Mouse (Mus musculus) limb, embryonic 13.5 days (tissue): ENCODE data around the gene Klhl5. TPM values are rescaled to one million over a fixed set of nuclear protein-coding genes. Genes with fewer than 3 reads are reported as not detected.
"Not testable (repeated sequence)": the region's sequence is repeated elsewhere in the genome, so short reads cannot be mapped to it uniquely, and the experiment has no call there.

Source experiments
- ATAC-seq: fragments of 200-750 bp; cut with Nextera tagmentation; 2 replicates; pipeline ENCODE4 v1.8.0; 2017; ENCODE audit warnings: low read depth, moderate number of reproducible peaks, moderate TSS enrichment; ENCODE audit not compliant: low FRiP score
- H3K27ac ChIP-seq: fragments of 300-500 bp; sonication (generic); 2 replicates; pipeline ENCODE4 v1.5.1; 2015; ENCODE audit warnings: inconsistent platforms, mild to moderate bottlenecking, moderate library complexity
- H3K27me3 ChIP-seq: fragments of 300-500 bp; sonication (generic); 2 replicates; pipeline ENCODE4 v1.6.1; 2015; ENCODE audit warnings: mild to moderate bottlenecking, inconsistent platforms
- H3K36me3 ChIP-seq: fragments of 300-500 bp; sonication (generic); 2 replicates; pipeline ENCODE4 v1.6.1; 2015; ENCODE audit warnings: inconsistent platforms, mild to moderate bottlenecking, moderate library complexity
- H3K4me1 ChIP-seq: fragments of 300-500 bp; sonication (generic); 2 replicates; pipeline ENCODE4 v1.6.1; 2015; ENCODE audit warnings: inconsistent platforms
- H3K4me2 ChIP-seq: fragments of 300-500 bp; sonication (generic); replicated peaks from 2 replicates; pipeline ENCODE4 v1.6.1; 2015; ENCODE audit warnings: inconsistent platforms, mild to moderate bottlenecking, moderate library complexity
- H3K4me3 ChIP-seq: fragments of 300-500 bp; sonication (generic); 2 replicates; pipeline ENCODE4 v1.5.1; 2015; ENCODE audit warnings: moderate library complexity, mild to moderate bottlenecking, inconsistent platforms
- H3K9ac ChIP-seq: fragments of 300-500 bp; sonication (generic); 2 replicates; pipeline ENCODE4 v1.6.1; 2015; ENCODE audit warnings: mild to moderate bottlenecking, inconsistent platforms
- H3K9me3 ChIP-seq: fragments of 300-500 bp; sonication (generic); 2 replicates; pipeline ENCODE4 v1.6.1; 2016; ENCODE audit warnings: inconsistent platforms
- WGBS: fragments of 180-500 bp; shearing (Covaris S2); methylation state at CpG from one replicate; pipeline ENCODE4 v1.1.7; 2015; 5-methylcytosine and 5-hydroxymethylcytosine counted together
- polyA plus RNA-seq: library from polyadenylated mRNA; unstranded; fragments of >200 nt; fragmentation: Nextera tagmentation; extraction: Ambion mirVana; gene quantifications from 2 replicates; pipeline ENCODE4 v1.2.1, GENCODE M21; 2015

Gene Klhl5
- polyA plus RNA-seq, 1 experiment from 2014 or later = 20.8 TPM

DNA sequence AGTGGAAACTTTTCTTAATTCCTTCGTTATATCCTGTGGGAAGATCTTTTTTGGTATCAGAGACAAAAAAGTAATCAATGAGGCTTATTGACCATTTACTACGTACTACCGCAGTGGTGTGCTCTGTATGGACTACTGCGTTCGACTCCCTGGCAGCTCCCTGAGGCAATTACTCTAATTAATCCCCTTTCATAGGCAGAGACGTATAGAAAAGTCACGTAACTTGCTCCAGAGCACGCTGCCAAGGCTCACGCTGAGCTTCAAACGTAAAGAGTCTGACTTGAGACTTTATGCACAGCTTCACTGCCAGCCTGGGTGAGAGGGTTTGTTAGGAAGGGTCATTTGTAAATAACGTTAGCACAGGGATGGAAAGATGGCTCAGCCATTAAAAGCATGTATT is 7.3 kb upstream of the Klhl5 start:
- WGBS = 35% methylated on average over 11 of the region's 11 CpGs

DNA sequence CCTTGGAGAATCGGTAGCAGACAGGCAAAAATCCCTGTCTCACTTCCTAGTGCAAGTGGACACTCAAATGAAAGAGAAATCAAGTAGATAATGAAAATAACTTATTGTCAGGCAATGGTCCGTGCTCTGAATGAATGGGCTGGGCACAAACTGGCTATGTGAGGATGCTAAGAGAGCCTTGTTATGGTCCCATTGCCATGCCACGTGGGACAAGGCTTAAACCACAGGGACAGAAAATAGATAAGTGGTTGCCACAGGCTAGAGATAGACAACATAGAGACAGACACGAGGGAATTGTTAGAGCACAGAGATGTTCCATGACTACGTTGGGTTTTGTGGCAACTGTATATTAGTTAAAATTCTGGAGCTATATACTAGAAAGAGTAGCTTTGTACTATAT is 6.1 kb upstream of the Klhl5 start:
- no peak overlapping the region for H3K9ac ChIP-seq
- no peaks in the 10 kb centered on the region for H3K36me3 ChIP-seq
- ATAC-seq = no peak
- no peak overlapping the region for H3K4me2 ChIP-seq
- WGBS = 89% methylated on average over 5 of the region's 5 CpGs
- H3K9me3 ChIP-seq = no peaks in the 10 kb centered on the region
- no peak overlapping the region for H3K4me3 ChIP-seq
- H3K27ac ChIP-seq = no peak overlapping the region
- H3K27me3 ChIP-seq = no peaks in the 10 kb centered on the region
- H3K4me1 ChIP-seq = peaks cover 10% of the 10 kb centered on the region; the same call in 1 of the 2 replicates

More for the DNA sequence above, 7.3 kb upstream of the Klhl5 start:
- no peak overlapping the region for H3K27ac ChIP-seq
- no peaks in the 10 kb centered on the region for H3K27me3 ChIP-seq
- peaks cover 10% of the 10 kb centered on the region; the same call in 1 of the 2 replicates for H3K4me1 ChIP-seq
- H3K9me3 ChIP-seq = no peaks in the 10 kb centered on the region
- H3K4me2 ChIP-seq = no peak overlapping the region
- ATAC-seq = no peak
- no peaks in the 10 kb centered on the region for H3K36me3 ChIP-seq
- H3K9ac ChIP-seq = no peak overlapping the region
- H3K4me3 ChIP-seq = no peak overlapping the region

DNA sequence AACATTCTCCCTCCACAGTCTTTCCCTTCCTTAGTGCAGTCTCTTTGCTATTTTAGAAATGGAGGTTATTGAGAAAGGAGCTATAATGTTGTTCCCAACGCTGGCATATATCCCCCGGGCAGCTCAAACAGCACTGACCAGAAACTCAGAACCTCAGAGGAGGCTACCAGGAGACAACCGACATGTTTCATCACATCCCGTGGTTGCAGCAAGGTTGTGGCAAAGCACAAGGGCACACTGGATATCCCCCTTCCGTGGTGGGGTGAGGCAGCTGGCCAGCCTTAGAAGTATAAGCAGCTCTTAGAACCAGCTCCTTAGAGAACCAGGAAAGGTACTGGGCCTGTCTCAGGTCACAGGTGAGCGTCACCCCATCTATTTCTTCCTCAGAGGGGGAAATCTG is 5.7 kb upstream of the Klhl5 start:
- H3K27me3 ChIP-seq = no peaks in the 10 kb centered on the region
- WGBS = 86% methylated on average over 6 of the region's 6 CpGs
- no peak overlapping the region for H3K4me2 ChIP-seq
- no peak for ATAC-seq
- no peak overlapping the region for H3K4me3 ChIP-seq
- H3K9me3 ChIP-seq = no peaks in the 10 kb centered on the region
- no peak overlapping the region for H3K9ac ChIP-seq
- H3K27ac ChIP-seq = no peak overlapping the region
- H3K36me3 ChIP-seq = no peaks in the 10 kb centered on the region
- peaks cover 11% of the 10 kb centered on the region; the same call in 1 of the 2 replicates for H3K4me1 ChIP-seq

- Histone ChIP-seq H3K4me1 (peaks cover 15% of the 10 kb centered on the region), H3K9me3 (no peaks in the 10 kb centered on the region), H3K4me3 (no peak overlapping the region), H3K4me2 (no peak overlapping the region), H3K9ac (no peak overlapping the region), H3K27ac (no peak overlapping the region), H3K36me3 (no peaks in the 10 kb centered on the region), H3K27me3 (no peaks in the 10 kb centered on the region)
- 74% methylated on average over 3 of the region's 3 CpGs for WGBS
- no peak for ATAC-seq
Measured at GRCm38 (mm10) chr5:65102026-65102640, 5.2 kb upstream of the Klhl5 start.

DNA sequence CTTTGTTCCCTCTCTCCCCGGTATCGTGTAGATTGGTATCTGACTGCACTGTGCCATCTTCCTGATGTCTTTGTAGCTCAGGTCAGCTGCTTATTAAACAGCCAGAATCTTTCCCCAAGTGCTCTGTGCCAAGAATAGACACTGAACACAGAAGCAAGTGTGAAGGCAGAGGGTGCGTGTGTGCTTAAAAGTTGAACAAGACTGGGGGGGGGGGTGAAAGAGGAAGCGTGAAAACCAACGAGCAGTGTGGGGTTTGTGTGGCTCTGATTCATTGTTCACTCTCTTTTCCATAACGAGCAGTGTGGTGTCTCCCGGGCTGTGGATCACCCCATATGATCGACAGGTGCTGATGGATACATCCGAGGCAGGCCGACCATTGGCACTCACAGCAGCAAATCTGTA is 4.7 kb upstream of the Klhl5 start:
- Histone ChIP-seq H3K9me3 (no peaks in the 10 kb centered on the region), H3K4me3 (no peak overlapping the region), H3K27ac (no peak overlapping the region), H3K27me3 (no peaks in the 10 kb centered on the region), H3K9ac (no peak overlapping the region), H3K36me3 (no peaks in the 10 kb centered on the region), H3K4me1 (peaks cover 15% of the 10 kb centered on the region), H3K4me2 (no peak overlapping the region)
- no peak for ATAC-seq
- WGBS = 63% methylated on average over 10 of the region's 10 CpGs

GRCm38 (mm10) chr5:65107773-65108432 is 564 bp downstream of the Klhl5 start:
- Histone ChIP-seq H3K27ac (peak overlapping the region; percentile 53; the same call in 1 of the 2 replicates), H3K4me1 (peaks cover 27% of the 10 kb centered on the region), H3K9me3 (no peaks in the 10 kb centered on the region), H3K36me3 (no peaks in the 10 kb centered on the region), H3K4me2 (peak overlapping the region; percentile 77), H3K4me3 (peak overlapping the region; percentile 75), H3K27me3 (no peaks in the 10 kb centered on the region), H3K9ac (peak overlapping the region; percentile 87)
- 3% methylated on average over 35 of the region's 42 CpGs for WGBS
- peak; percentile 17 for ATAC-seq

DNA sequence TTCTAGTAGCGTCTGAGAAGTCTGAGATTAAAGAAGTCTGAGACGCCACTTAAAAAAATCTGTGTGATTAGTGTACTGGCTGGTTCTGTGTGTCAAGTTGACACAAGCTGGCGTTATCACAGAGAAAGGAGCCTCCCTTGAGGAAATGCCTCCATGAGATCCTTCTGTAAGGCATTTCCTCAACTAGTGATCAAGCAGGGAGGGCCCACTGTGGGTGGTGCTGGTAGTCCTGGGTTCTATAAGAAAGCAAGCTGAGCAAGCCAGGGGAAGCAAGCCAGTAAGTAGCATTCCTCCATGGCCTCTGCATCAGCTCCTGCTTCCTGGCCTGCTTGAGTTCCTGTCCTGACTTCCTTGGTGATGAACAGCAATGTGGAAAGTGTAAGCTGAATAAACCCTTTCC is 4.9 kb downstream of the Klhl5 start:
- H3K36me3 ChIP-seq = peaks cover 15% of the 10 kb centered on the region
- WGBS = 69% methylated on average over 3 of the region's 3 CpGs
- not testable (repeated sequence) for H3K9me3 ChIP-seq, H3K27ac ChIP-seq, H3K4me2 ChIP-seq, ATAC-seq, H3K27me3 ChIP-seq, H3K9ac ChIP-seq, H3K4me3 ChIP-seq
- H3K4me1 ChIP-seq = peaks cover 22% of the 10 kb centered on the region

GRCm38 (mm10) chr5:65113323-65113722 is 6.0 kb downstream of the Klhl5 start:
- peaks cover 19% of the 10 kb centered on the region for H3K4me1 ChIP-seq
- H3K36me3 ChIP-seq = peaks cover 15% of the 10 kb centered on the region
- ATAC-seq = no peak
- no peak overlapping the region for H3K9ac ChIP-seq
- H3K4me2 ChIP-seq = no peak overlapping the region
- no peaks in the 10 kb centered on the region for H3K9me3 ChIP-seq
- H3K27ac ChIP-seq = no peak overlapping the region
- no peaks in the 10 kb centered on the region for H3K27me3 ChIP-seq
- no peak overlapping the region for H3K4me3 ChIP-seq
- 91% methylated on average over 6 of the region's 6 CpGs for whole genome bisulfite sequencing

- Histone ChIP-seq H3K9ac (no peak overlapping the region), H3K36me3 (peaks cover 15% of the 10 kb centered on the region), H3K4me2 (no peak overlapping the region), H3K4me3 (no peak overlapping the region), H3K4me1 (0 out of 2 replicates have a peak, but pooled peaks cover 2% of the 10 kb centered on the region), H3K9me3 (no peaks in the 10 kb centered on the region), H3K27me3 (no peaks in the 10 kb centered on the region), H3K27ac (no peak overlapping the region)
- 95% methylated on average over 2 of the region's 2 CpGs for whole genome bisulfite sequencing
- no peak for ATAC-seq
Measured at GRCm38 (mm10) chr5:65116789-65117188, 9.4 kb downstream of the Klhl5 start.

DNA sequence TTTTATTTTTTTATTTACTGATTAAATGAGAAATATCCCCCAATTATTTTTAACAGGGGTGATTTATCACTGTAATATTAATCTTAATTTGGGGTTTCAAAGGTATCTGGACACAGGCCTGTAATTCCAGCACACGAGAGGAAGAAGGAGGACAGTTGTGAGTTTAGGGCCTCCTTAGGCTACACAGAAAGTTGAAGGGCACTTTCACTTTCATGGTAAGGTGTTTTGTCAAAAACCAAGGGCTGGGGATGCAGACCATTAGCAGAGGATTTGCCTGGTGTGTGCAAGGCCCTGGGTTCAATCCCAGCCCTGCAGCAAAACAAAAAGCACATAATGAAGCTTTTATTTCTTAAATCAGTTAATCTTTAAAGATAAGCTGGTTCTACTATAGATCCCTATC is 12.2 kb downstream of the Klhl5 start:
- Histone ChIP-seq H3K4me1 (0 out of 2 replicates have a peak, but pooled peaks cover 2% of the 10 kb centered on the region), H3K27ac (no peak overlapping the region)
- WGBS = 55% methylated on average over 1 of the region's 1 CpGs

DNA sequence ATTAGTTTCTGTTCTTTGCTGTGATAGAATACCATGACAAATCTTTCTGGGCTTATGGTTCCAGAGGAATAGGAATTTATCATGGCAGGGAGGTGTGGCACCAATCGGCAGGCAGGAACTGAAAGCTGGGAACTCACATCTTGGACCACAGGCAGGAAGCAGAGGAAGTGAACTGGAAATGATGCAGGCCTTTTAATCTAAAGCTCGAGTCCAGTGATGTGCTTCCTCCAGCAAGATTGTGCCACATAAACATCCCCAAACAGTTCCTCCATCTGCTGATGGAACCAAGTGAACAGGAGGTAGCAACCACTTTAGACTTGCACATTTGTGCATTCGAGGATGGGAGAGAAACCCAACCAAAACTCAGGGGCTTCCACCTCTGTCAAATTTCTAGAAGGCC is 12.6 kb downstream of the Klhl5 start:
- no peak overlapping the region for H3K4me2 ChIP-seq
- H3K27ac ChIP-seq = no peak overlapping the region
- no peaks in the 10 kb centered on the region for H3K27me3 ChIP-seq
- no peak overlapping the region for H3K4me3 ChIP-seq
- no peaks in the 10 kb centered on the region for H3K9me3 ChIP-seq
- 60% methylated on average over 3 of the region's 3 CpGs for WGBS
- ATAC-seq = no peak
- no peak overlapping the region for H3K9ac ChIP-seq
- peaks cover 15% of the 10 kb centered on the region for H3K36me3 ChIP-seq
- 0 out of 2 replicates have a peak, but pooled peaks cover 2% of the 10 kb centered on the region for H3K4me1 ChIP-seq

More for the DNA sequence above, 12.2 kb downstream of the Klhl5 start:
- H3K4me2 ChIP-seq = no peak overlapping the region
- H3K27me3 ChIP-seq = no peaks in the 10 kb centered on the region
- no peak overlapping the region for H3K9ac ChIP-seq
- H3K4me3 ChIP-seq = no peak overlapping the region
- ATAC-seq = no peak
- no peaks in the 10 kb centered on the region for H3K9me3 ChIP-seq
- peaks cover 15% of the 10 kb centered on the region for H3K36me3 ChIP-seq

DNA sequence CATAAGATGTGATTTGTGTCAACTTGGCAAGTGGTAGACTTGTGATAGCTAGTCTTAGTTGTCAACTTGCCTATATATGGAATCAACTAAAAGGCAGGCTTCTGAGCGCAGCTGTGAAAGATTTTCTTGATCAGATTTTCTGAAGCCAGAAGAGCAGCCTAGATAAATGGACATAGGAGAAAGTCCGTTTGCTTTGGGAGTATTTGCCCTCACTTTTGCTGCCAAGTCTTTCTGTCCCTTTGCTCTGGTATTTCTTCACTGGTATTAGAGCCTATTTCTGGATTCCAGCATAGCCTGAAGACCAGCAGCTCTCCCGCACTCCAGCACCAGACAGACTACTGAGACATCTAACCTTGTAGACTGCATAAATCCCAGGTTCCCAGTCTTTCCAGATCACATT is 15.3 kb downstream of the Klhl5 start:
- H3K9me3 ChIP-seq = no peaks in the 10 kb centered on the region
- H3K4me2 ChIP-seq = no peak overlapping the region
- ATAC-seq = no peak
- H3K4me3 ChIP-seq = no peak overlapping the region
- H3K27me3 ChIP-seq = no peaks in the 10 kb centered on the region
- WGBS = 92% methylated on average over 3 of the region's 3 CpGs
- H3K36me3 ChIP-seq = no peaks in the 10 kb centered on the region
- 0 out of 2 replicates have a peak, but pooled peaks cover 2% of the 10 kb centered on the region for H3K4me1 ChIP-seq
- H3K9ac ChIP-seq = no peak overlapping the region
- H3K27ac ChIP-seq = no peak overlapping the region
